Mouse (Mus musculus) yolk sac, embryonic 10.5 days (tissue): ENCODE data around the gene Cd59b.

Experiments used
- DNase-seq: peaks from one replicate; pipeline ENCODE4 v3.0.0-alpha.2; 2017; ENCODE audit warnings: low spot score

The Cd59b gene

DNA sequence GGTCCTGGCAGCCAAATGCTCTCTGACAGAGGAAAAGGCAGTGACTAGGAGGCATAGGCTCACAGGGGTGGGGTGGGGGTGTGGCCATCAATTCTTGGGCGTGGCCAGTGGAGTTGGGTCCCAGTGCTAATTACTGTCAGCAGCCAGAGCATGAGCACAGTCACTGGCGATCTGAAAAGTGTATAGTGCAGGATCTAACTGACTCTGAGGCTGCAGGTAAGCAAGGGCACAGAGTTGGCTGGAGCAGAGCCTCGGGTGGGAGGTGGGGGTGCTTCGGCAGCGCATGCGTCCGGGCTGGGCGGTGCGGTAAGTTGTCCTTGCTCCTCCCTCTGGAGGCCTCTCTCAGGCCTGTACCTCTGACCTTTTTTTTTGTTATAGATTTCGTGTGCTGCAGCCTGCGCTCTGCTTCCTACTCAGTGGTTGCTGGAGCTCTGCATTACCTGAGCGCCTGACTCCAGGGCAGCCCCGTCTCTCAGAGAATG is at the start of gene Cd59b:
Cd59b (plus strand) TSS at position 146 of the 482 bp plus-strand sequence.
- DNase-seq, result peak; percentile 83

DNA sequence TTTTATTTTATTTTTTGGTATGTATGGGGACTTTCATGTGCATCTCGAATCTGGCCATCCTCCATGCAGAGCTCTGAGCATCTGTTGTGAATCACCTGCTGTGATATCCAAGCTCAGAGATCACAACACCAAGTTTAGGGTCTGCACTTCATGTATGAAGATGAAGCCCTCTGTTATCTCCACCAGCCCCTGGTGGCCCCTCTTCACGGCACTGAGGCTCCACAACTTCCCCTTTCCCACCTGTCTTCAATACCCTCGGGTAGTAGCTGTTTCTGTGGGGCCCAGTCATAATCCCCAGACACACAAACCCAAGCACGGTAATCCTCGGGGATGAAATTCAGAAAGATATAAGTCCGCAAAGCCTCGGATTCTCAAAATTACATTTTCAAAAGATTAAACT is 46.6 kb upstream of the Cd59b start:
- no peak for DNase-seq

DNA sequence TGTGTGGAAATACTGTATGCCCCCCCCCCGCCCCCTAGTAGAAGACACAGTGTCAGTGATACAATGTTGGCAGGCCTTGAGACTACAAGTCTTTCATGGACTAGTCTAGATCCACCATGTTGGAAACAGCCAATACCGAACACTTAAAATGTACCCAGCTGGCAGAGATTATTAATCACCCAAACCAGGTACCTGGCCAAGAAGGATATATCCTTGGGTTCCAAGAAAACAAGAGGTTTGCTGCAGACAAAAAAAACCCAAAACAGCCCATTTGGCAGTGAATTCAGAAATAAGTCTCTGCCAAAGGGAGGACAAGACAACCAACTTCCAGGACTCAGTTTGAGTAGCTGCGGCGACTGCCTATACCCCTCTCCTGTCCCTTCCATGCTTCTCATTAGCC is 45.0 kb upstream of the Cd59b start:
- DNase-seq, result no peak

DNA sequence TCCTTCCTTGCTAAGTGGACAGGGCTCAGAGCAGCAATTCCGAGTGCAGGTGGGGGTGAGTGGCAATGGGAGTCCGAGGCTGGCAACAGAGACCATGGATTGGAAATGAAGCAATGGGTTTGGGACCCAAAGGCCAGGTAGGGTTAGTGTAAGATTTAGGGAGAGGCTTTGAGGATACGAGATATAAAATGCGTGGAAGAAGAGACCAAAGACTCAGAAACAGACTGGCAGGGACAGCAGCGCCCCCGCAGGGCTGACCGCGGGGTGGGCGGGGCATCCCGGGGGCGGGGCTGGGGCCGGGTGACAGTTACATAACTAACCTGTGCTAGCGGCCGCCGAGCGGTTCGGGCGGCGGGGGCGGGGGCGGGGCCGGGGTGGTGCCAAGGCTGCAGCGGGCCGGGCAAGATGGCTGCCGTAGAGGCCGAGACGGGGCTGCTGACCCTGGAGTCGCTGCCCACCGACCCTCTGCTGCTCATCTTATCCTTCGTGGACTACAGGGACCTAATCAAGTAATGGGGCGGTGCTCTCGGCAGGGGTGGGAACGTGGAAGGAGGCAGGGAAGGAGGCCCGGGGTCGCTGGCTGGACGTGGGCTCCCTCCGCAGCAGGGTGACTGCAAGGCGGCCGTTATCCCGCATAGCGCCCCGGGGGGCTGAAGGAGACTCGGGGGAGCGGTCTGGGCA is 42.1 kb upstream of the Cd59b start, which contains the start of gene Fbxo3:
Fbxo3 (plus strand) TSS at position 264 of the 681 bp plus-strand sequence.
- DNase-seq, result peak; percentile 94

DNA sequence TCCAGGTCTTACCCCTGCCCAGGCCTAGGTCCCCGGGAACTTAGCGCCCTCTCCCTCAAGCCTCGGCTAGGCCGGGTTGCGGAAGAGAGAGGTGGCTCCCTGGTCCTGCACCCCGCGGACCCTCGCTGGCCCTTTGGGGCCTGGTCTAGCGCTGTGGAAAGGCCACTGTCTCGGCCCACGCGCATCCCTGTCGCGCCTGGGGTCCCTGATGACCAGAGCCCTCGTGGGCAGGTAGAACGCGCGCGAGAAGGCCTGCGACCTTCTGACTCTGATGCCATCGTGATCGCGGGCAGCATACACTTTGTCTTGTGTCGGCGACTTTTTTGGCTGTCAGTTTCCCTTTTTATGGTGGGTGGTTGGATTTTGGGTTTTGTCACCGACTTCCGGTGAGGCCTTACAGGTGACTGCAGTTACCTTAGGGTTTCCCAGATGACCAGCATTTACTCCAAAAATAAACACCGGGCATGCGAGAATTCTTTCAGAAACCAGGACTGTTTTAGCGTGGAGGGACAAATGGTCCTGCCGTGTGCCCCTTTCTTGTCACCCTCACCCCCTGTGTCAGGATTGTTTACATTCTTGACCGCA is 41.4 kb upstream of the Cd59b start, which contains the start of gene 4931422A03Rik:
4931422A03Rik (minus strand) TSS at position 223 of the 585 bp plus-strand sequence.
- peak; percentile 18 for DNase-seq

DNA sequence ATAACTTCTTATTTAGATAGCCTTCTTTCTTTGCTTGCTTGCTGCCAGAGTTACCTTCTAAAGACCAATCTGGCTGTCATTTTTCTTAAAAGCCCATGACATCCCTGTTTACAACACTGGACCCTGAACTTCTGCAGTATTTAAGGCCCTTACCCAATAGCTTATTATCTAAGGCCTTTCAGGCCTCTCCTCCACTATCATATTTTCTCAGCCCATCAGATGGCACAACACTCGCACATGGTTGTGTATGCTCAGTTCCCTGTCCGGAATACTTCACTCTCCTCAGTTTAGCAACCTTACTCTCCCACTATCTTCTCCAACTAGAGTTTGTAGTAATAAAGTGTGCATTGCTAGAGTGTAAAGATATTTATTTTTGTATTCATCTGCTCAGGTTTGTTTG is 40.6 kb upstream of the Cd59b start:
- no peak for DNase-seq

DNA sequence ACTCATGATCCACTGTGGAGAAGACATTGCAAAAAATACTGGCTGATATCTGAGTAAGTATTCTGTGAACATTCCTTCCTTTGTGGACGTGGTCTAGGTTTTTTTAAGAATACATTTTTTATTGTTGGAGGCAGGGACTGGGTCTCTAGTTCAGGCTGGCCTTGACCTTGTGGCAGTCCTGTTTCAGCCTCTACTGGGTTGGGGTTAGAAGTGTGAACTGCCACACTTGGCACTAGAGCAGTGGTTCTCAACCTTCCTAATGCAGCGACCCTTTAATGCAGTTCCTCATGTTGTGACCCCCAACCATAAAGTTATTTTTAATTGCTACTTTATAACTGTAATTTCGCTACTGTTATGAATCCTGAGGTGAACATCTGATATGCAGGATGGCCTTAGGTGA is 39.3 kb upstream of the Cd59b start:
- DNase-seq, result no peak

DNA sequence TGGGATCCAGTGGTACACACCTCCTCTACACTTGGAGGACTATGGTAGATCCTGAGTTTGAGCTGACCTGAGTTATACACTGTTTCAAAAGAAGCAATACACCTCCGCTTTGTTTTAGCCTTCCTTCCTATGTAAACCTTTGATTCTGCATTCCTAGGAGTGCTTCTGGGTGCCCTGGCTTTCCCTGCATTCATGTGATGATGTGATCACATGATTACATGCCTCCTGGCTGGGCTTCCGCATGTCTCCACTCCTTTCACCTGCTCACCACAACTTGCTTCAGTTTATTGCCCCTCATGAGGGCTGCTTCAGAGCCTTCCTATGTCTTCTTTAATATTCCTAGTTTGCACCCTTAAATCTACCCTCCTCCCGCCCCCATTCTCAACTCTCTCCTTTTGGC is 37.6 kb upstream of the Cd59b start:
- DNase-seq, result no peak

DNA sequence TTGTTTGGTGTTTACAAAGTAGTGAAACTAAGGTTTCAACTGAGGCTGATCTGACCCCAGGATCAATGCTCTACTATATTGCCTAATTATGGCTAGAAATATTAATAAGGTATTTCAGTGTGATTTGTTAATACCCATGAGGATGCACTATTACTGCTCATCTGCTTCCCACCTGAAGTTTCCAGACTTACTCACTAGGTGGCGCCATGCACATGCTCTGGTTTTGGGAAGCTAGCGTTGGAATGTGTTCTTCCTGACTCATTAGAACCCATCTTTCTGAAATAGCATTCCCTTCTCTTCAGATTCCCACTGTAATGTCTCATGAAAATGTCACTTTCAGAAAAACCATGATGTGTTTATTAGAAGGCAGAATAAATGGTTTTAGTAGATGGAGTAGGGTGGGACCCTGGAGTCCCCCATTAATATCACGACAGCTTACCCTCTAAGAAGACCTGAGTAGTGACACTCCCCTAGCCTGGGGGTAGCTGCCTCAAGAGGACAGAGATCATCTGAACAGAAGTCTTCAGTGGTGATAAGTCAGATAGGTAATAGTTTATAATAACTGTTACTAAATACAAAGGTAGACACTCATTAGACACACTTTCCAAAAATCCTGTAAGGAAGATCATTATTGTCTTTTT is 34.7 kb upstream of the Cd59b start:
- peak; percentile 64 for DNase-seq

DNA sequence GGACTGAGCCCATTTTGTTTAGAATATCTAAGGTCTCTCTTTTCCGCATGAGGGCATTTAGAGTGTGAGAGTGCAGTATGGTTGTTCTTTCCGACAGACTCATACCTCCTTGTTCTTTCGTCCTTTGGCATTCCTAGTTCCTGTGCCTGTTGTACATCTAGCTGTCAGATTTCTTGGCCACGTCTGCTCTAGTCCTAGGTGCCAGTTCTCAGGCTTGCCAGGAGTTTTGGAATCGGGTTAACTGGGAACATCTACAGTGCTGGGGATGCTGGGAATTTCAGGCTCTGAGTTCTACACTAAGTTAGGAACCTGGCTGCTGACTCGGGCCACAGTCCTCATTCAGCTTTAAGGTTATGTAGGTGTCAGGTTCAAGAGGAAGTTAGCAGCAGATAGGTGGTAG is 34.1 kb upstream of the Cd59b start:
- no peak for DNase-seq

DNA sequence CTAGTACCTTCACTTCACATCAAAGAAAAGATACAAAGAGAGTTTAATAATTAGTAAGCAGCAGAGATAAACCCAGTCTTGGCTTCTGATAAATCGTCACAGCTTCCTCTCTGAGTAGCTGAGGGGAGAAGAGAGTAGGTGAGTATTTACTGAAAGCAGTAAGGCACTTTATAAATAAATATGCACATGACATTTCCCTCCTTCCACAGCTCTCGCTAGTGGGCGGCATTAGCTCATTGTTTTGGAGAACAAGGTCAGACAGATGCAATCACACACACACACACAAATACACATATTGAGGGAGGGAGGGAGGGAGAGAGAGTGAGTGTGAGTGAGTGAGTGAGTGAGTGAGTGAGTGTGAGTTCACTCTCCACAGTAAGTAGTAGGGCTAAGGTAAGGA is 33.3 kb upstream of the Cd59b start:
- DNase-seq, result no peak

DNA sequence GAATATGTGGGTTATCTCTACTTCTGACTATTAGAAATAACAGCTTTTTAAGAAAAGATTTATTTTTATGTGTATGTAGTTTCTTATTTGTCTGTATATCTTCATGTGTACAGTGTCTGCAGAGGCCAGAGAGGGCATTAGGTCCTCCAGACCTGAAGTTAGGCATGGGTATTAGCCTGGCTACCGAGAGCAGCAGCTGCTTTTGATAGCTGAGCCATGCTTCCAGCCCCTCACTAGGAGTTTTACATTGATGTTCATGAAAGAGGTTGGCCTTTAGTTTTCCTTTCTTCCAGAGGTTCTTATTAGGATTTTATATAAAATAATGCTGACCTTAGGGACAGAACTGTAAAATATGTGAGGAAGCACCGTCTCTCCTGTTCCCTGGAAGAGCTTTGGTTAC is 31.4 kb upstream of the Cd59b start:
- DNase-seq, result no peak

DNA sequence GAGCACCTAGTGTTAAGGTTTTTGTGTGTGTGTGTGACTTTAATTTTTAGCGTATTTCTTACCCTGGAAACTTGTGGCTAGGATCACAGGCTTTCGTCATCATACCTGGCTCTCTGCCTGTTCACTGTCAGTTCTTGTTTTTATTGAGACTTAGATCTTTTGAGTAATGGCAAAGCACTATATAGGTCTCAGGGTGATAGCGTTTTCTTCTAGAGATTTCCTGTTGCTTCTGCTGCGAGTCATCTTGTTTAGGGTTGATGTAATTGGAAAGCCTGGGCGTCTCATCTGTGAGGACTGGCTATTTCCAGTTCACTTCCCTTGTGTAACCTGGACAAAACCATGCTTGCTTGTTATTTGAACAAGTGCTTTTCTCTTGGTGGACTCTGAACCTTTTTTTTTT is 28.0 kb upstream of the Cd59b start:
- DNase-seq, result no peak

DNA sequence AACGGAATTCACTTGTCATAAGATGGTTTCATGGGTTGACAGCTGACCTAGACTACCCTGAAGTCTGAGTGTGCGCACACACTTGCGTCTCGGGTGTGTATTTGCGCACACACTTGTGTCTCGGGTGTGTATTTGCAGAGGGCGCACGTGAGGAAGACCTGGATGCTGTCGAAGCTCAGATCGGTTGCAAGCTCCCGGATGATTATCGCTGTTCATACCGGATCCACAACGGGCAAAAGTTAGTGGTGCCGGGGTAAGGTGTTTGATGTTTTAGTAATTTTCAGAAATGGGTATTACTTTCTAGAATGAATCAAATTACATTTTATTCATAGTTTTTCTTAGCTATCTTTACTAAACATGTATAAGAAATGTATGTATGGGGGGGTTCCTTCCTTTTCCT is 26.9 kb upstream of the Cd59b start:
- DNase-seq, result no peak

DNA sequence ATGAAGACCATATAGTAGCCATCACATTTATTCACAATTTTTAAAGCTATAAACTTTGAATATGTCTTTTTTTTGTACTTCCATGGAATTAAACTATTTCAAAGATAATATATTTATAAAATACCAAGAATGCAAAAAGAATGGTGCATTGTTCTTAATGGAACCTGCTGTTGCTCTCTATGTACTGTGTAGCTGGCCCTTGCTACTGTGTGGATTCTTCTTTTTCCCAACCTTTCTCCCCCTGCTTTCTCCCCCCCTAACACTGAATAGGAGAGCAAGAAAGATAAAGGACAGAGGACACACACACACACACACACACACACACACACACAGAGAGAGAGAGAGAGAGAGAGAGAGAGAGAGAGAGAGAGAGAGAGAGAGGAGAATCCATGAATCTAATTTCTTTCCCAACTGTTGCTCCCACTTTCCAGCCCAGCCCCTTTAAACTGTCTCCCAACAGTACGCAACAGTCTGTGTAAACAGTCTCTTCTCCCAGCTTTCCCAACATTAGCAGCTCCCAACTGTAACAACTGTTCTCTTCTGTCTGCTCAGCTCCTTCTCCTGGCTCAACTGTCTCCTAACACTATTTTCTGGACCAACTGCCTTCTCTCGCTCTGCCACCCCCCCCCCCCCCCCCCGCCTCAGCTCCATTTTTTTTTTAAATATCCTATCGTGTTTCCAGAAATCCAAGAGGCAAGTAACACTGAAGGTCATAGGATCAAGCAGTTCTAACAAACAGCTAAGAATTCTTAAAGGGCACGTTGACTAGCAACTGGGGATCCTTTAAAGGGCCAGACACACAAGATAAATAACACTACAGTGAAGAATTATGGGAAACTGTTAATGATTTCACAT is 25.8 kb upstream of the Cd59b start:
- peak; percentile 32 for DNase-seq

DNA sequence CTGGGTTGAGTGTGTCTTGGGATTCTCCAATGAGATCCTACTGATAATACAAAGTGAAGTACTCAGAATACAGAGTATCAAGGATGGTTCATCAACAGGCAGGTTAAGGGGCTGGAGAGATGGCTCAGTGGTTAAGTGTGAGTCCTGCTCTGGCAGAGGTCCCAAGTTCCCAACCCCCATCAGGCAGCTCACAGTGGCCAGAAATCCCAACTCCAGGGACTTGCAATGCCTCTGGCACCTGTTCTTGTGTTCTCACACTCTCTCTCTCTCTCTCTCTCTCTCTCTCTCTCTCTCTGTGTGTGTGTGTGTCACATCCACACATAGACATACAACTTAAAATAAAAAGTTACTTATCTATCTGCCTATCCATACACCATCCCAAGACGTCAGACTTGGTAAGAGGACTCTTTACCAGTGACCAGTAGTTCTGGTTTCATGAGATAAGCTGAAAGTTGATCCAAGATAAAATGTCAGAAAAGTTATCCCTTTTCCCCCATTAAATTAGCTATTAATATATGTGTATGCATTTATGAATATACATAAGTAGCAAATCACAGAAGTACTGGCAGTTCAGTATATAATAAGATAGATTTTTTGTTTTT is 25.1 kb upstream of the Cd59b start:
- no peak for DNase-seq

DNA sequence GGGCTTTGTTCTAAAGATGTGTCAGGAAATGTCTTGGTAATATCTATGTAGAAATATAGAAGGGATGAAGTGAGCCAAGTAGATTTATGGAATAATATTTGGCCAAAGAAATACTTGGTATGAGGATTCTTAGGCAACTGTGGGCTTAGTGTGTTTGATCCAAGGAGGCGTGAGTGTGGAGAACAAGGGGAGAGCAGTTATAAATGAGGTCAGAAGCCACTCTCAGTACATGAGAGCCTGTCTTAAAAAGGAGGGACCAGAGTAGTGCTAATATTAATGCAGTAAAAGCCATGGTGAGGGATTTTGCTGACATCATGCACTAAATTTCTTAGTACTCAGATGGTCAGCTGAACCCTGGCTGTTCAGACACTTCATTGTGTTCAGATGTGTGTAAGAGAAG is 11.3 kb upstream of the Cd59b start:
- no peak for DNase-seq

DNA sequence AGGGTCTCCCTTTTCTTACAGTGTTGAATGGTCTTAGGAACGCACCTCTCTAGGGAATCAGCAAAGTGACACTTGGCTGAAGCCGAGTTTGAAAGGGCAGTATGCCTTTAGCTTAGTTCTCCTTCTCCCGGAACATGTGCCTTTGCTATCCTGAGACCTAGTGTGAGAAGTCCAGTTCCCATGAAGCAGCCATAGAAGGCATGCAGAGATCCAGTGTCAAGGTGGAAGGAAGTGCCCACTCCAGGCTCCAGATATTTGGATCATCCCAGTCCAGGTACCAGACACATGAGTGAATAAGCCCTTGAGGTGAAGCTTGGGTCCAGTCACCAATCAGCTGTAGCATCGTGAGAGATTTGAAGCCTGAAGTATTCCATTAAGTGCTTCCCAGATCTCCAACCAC is 10.7 kb upstream of the Cd59b start:
- no peak for DNase-seq

DNA sequence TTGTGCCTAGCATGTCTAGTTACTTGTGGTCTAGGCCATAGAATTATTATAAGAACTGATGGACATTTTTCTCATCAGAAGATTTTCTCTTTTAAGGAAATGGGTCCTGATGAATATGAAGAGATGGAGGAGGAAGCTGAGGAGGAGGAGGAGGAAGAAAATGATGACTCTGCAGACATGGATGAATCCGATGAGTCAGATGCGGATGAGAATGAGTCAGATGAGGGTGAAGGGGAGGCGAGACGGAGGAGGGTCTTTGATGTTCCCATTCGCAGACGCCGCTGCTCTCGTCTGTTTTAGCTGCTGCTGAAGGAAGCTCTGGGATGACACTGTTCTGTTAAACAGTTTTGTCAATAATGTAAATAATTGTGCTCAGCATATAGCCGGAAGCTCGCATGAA is 9.9 kb upstream of the Cd59b start:
- DNase-seq, result no peak

DNA sequence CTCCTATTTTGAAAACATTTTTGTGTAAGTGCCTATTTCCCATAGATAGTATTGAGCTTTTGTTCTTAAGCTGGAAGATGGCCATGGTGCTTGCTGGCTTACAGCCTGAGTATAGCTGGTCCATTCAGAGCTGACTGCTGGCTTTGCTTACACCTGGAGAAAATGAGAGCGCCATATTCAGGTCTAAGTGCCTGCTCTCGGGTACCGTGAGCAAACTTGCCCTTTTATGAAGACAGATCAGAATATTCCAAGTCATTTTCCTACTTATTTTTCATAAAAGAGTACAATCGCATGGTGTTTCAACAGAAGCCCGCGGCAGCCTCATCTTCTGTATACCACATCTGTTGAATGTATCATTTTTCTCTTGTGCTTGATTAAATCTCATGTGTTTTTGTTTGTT is 8.7 kb upstream of the Cd59b start:
- no peak for DNase-seq

DNA sequence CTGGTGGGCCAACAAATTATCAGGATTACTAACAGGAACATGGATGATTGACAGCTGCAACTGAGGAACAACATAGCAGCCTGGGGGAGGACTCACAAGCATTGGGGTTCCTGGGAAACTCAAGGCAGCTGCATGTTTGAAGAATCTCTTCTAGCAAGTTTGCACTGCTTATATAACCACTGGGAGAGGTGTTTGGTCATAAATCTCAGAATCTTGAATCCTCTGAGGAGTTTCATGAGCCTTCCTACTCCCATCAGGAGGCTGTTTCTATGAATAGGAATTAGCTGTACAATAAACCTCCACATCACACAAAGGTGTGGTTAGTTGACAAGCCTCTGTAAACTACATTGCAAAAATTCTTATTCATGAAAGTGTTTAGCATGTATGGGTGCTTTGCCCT is 7.0 kb upstream of the Cd59b start:
- no peak for DNase-seq

DNA sequence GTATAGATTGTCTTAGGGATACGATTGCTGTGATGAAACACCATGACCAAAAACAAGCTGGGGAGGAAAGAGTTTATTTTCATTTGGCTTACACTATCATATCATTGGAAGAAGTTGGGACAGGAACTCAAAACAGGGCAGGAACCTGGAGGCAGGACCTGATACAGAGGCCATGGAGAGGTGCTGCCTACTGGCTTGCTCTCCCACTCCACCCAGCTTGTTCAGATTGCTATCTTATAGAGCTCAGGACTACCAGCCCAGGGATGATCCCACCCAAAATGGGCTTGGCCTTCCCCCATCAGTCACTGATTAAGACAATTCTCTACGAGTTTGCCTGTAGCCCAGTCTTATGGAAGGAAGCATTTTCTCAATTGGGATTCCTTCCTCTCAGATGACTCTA is 5.5 kb upstream of the Cd59b start:
- DNase-seq, result no peak
